Mouse (Mus musculus): Measurements from ENCODE around the gene Cyfip1.

Gene Cyfip1

GRCm38 (mm10) chr7:55841445-55841844 lies at the start of gene Cyfip1:
Cyfip1 (plus strand) TSS chr7:55841745.
- ChIA-PET POLR2A (interaction anchor here in 3 of 4 experiments (0.6 to 2.5 kb wide), 24 partner anchors 9 to 178 kb away, joined by 3 to 17 read pairs (median 6); partner anchors contain the start of genes Tubgcp5 (in 3 of the 3) and Nipa2 (in 1 of the 3)), CTCF (no interaction called here)

GRCm38 (mm10) chr7:55792280-55792679 lies 49.3 kb upstream of the Cyfip1 start:
- CTCF ChIA-PET = interaction anchor here in 1 of 4 experiments (0.7 kb wide), 1 partner anchor 39 kb away, joined by 3 read pairs; no protein-coding TSS in a partner anchor
- POLR2A ChIA-PET = interaction anchor here in 1 of 4 experiments (0.7 to 2.7 kb wide), 2 partner anchors 17 to 170 kb away, joined by 4 to 18 read pairs; partner anchors contain the start of gene Nipa2

GRCm38 (mm10) chr7:55793236-55793951 lies 48.2 kb upstream of the Cyfip1 start:
- POLR2A ChIA-PET = interaction anchor here (0.6 to 2.7 kb wide), 52 partner anchors 9 to 276 kb away, joined by 3 to 23 read pairs (median 5); partner anchors contain the start of genes Cyfip1 (in 2 of the 4), Nipa2 (in 2 of the 4) and Herc2 (in 1 of the 4)
- CTCF ChIA-PET = interaction anchor here in 2 of 4 experiments (0.7 to 1.0 kb wide), 2 partner anchors 10 to 29 kb away, joined by 3 to 10 read pairs; no protein-coding TSS in a partner anchor

- ChIA-PET CTCF (interaction anchor here in 2 of 4 experiments (0.7 to 1.0 kb wide), 2 partner anchors 10 to 28 kb away, joined by 3 to 10 read pairs; no protein-coding TSS in a partner anchor), POLR2A (interaction anchor here (0.6 to 2.7 kb wide), 56 partner anchors 10 to 275 kb away, joined by 3 to 23 read pairs (median 5); partner anchors contain the start of genes Cyfip1 (in 2 of the 4), Nipa2 (in 2 of the 4) and Herc2 (in 1 of the 4))
Observed at GRCm38 (mm10) chr7:55793952-55794603, 47.5 kb upstream of the Cyfip1 start, which contains the start of gene Tubgcp5. Tubgcp5 (plus strand) TSS chr7:55794154.

- ChIA-PET POLR2A (no interaction called here), CTCF (no interaction called here)
Observed at GRCm38 (mm10) chr7:55799981-55800380, 41.6 kb upstream of the Cyfip1 start.

- ChIA-PET CTCF (no interaction called here), POLR2A (interaction anchor here in 3 of 4 experiments (0.5 to 1.9 kb wide), 3 partner anchors 14 to 18 kb away, joined by 4 to 7 read pairs (median 4); partner anchors contain the start of gene Tubgcp5 (in 1 of the 3))
Observed at GRCm38 (mm10) chr7:55809967-55810366, 31.6 kb upstream of the Cyfip1 start.

GRCm38 (mm10) chr7:55824468-55824867 lies 17.1 kb upstream of the Cyfip1 start:
- ChIA-PET CTCF (interaction anchor here in 1 of 4 experiments (0.5 kb wide), 1 partner anchor 324 kb away, joined by 3 read pairs; no protein-coding TSS in a partner anchor), POLR2A (interaction anchor here in 3 of 4 experiments (1.2 to 2.9 kb wide), 7 partner anchors 8 to 31 kb away, joined by 3 to 14 read pairs (median 5); partner anchors contain the start of gene Tubgcp5 (in 3 of the 3))

- POLR2A ChIA-PET = interaction anchor here in 3 of 4 experiments (0.9 to 2.0 kb wide), 11 partner anchors 8 to 134 kb away, joined by 3 to 12 read pairs (median 3); partner anchors contain the start of genes Tubgcp5 (in 2 of the 3), Cyfip1 (in 1 of the 3) and Nipa2 (in 1 of the 3)
- CTCF ChIA-PET = no interaction called here
Observed at GRCm38 (mm10) chr7:55827551-55827950, 14.0 kb upstream of the Cyfip1 start.

GRCm38 (mm10) chr7:55836877-55837276 lies 4.7 kb upstream of the Cyfip1 start:
- ChIA-PET CTCF (no interaction called here), POLR2A (no interaction called here)

- POLR2A ChIA-PET = interaction anchor here (0.7 to 2.5 kb wide), 33 partner anchors 8 to 208 kb away, joined by 3 to 17 read pairs (median 4); partner anchors contain the start of genes Tubgcp5 (in 3 of the 4), Herc2 (in 2 of the 4) and Nipa2 (in 2 of the 4)
- CTCF ChIA-PET = no interaction called here
Observed at GRCm38 (mm10) chr7:55841977-55842503, 495 bp downstream of the Cyfip1 start.

GRCm38 (mm10) chr7:55842504-55843152 lies 1.1 kb downstream of the Cyfip1 start:
- CTCF ChIA-PET = interaction anchor here in 1 of 4 experiments (0.7 kb wide), 1 partner anchor 39 kb away, joined by 5 read pairs; no protein-coding TSS in a partner anchor
- POLR2A ChIA-PET = interaction anchor here (0.6 to 2.5 kb wide), 35 partner anchors 8 to 253 kb away, joined by 3 to 17 read pairs (median 4); partner anchors contain the start of genes Tubgcp5 (in 3 of the 4), Herc2 (in 2 of the 4) and Nipa2 (in 2 of the 4)

GRCm38 (mm10) chr7:55846606-55847312 lies 5.2 kb downstream of the Cyfip1 start:
- ChIA-PET POLR2A (interaction anchor here in 3 of 4 experiments (0.7 to 2.0 kb wide), 6 partner anchors 8 to 53 kb away, joined by 3 to 8 read pairs (median 4); partner anchors contain the start of gene Tubgcp5 (in 2 of the 3)), CTCF (no interaction called here)

- ChIA-PET POLR2A (interaction anchor here in 3 of 4 experiments (0.8 to 3.5 kb wide), 15 partner anchors 8 to 112 kb away, joined by 3 to 13 read pairs (median 4); partner anchors contain the start of genes Tubgcp5 (in 2 of the 3), Cyfip1 (in 1 of the 3) and Nipa2 (in 1 of the 3)), CTCF (interaction anchor here in 1 of 4 experiments (0.5 kb wide), 1 partner anchor 54 kb away, joined by 3 read pairs; no protein-coding TSS in a partner anchor)
Observed at GRCm38 (mm10) chr7:55849948-55850571, 8.5 kb downstream of the Cyfip1 start.

- POLR2A ChIA-PET = interaction anchor here in 1 of 4 experiments (3.5 kb wide), 1 partner anchor 17 kb away, joined by 13 read pairs; no protein-coding TSS in a partner anchor
Observed at GRCm38 (mm10) chr7:55852787-55853186, 11.2 kb downstream of the Cyfip1 start.

GRCm38 (mm10) chr7:55855597-55855996 lies 14.1 kb downstream of the Cyfip1 start:
- ChIA-PET CTCF (no interaction called here), POLR2A (interaction anchor here in 2 of 4 experiments (0.6 to 1.3 kb wide), 4 partner anchors 12 to 36 kb away, joined by 3 to 5 read pairs (median 4); no protein-coding TSS in a partner anchor)

More at GRCm38 (mm10) chr7:55852787-55853186, 11.2 kb downstream of the Cyfip1 start:
- CTCF ChIA-PET = no interaction called here

- ChIA-PET CTCF (no interaction called here), POLR2A (no interaction called here)
Observed at GRCm38 (mm10) chr7:55856741-55857140, 15.2 kb downstream of the Cyfip1 start.
